Mouse (Mus musculus): Measurements from ENCODE around the gene Cuedc2. TPM values are rescaled to one million over a fixed set of nuclear protein-coding genes. Genes with fewer than 3 reads are reported as not detected.

Cuedc2 gene
- polyA plus RNA-seq, 1 experiment from 2014 or later, result 167 TPM

DNA sequence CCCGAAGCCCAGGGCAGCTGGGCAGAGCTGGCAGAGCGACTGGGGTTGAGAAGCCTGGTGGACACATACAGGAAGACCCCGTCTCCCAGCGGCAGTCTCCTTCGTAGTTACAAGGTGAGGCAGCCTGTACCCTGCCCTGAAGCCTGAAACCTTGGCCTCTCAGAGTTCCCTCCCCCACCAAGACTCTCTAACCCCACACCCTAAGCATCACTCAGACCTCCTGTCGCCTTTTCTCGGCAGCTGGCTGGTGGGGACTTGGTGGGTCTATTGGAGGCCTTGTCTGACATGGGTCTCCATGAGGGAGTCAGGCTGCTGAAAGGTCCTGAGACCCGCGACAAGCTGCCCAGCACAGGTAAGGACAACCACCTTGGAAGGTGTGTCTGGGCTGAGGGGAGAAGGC lies 27.2 kb downstream of the Cuedc2 start:
- Histone ChIP-seq H3K4me1 (peaks cover 29% of the 10 kb centered on the region), H3K36me3 (peaks cover 49% of the 10 kb centered on the region), H3K27ac (replicated peaks) (no peak overlapping the region), H3K4me3 (replicated peaks) (no peak overlapping the region), H3K9me3 (replicated peaks) (no peaks in the 10 kb centered on the region), H3K4me2 (replicated peaks) (no peak overlapping the region), H3K27me3 (peaks cover 61% of the 10 kb centered on the region), H3K9ac (no peak overlapping the region)
- 88% methylated on average over 9 of the region's 9 CpGs for WGBS
- ATAC-seq (ENCODE audit: insufficient number of reproducible peaks, low FRiP score, low TSS enrichment, low read depth), result no peak

DNA sequence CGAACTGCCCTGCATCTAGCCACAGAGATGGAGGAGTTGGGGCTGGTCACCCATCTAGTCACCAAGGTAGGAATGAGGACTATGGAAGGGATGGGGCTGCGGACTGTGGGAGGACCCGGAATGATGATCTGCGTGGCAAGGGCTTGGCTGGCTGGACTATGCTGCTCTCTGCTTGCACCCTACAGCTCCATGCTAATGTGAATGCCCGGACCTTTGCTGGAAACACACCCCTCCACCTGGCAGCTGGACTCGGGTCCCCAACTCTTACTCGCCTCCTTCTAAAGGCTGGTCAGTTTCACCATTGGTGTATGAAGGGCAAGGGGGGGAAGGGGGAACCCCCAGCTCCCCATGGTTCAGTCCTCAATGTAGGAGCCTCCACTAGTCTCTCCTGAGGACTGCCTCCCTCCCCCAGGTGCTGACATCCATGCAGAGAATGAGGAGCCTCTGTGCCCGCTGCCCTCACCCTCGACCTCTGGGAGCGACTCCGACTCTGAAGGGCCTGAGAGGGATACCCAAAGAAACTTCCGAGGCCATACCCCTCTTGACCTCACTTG lies 28.1 kb downstream of the Cuedc2 start:
- peaks cover 51% of the 10 kb centered on the region for H3K27me3 ChIP-seq
- 90% methylated on average over 12 of the region's 12 CpGs for WGBS

GRCm38 (mm10) chr19:46309651-46310305 lies 28.7 kb downstream of the Cuedc2 start:
- Histone ChIP-seq H3K4me2 (replicated peaks) (no peak overlapping the region), H3K9ac (no peak overlapping the region), H3K9me3 (replicated peaks) (no peaks in the 10 kb centered on the region), H3K4me1 (peaks cover 28% of the 10 kb centered on the region), H3K4me3 (replicated peaks) (no peak overlapping the region), H3K27ac (replicated peaks) (no peak overlapping the region), H3K36me3 (peaks cover 49% of the 10 kb centered on the region), H3K27me3 (peaks cover 45% of the 10 kb centered on the region)
- 81% methylated on average over 21 of the region's 21 CpGs for WGBS
- ATAC-seq (ENCODE audit: insufficient number of reproducible peaks, low FRiP score, low TSS enrichment, low read depth), result no peak

More for the DNA sequence above, 28.1 kb downstream of the Cuedc2 start:
- no peak overlapping the region for H3K4me2 ChIP-seq (replicated peaks)
- no peak overlapping the region for H3K27ac ChIP-seq (replicated peaks)
- peaks cover 49% of the 10 kb centered on the region for H3K36me3 ChIP-seq
- no peak for ATAC-seq (ENCODE audit: insufficient number of reproducible peaks, low FRiP score, low TSS enrichment, low read depth)
- H3K9me3 ChIP-seq (replicated peaks), result no peaks in the 10 kb centered on the region
- H3K9ac ChIP-seq, result no peak overlapping the region
- no peak overlapping the region for H3K4me3 ChIP-seq (replicated peaks)
- peaks cover 28% of the 10 kb centered on the region for H3K4me1 ChIP-seq

DNA sequence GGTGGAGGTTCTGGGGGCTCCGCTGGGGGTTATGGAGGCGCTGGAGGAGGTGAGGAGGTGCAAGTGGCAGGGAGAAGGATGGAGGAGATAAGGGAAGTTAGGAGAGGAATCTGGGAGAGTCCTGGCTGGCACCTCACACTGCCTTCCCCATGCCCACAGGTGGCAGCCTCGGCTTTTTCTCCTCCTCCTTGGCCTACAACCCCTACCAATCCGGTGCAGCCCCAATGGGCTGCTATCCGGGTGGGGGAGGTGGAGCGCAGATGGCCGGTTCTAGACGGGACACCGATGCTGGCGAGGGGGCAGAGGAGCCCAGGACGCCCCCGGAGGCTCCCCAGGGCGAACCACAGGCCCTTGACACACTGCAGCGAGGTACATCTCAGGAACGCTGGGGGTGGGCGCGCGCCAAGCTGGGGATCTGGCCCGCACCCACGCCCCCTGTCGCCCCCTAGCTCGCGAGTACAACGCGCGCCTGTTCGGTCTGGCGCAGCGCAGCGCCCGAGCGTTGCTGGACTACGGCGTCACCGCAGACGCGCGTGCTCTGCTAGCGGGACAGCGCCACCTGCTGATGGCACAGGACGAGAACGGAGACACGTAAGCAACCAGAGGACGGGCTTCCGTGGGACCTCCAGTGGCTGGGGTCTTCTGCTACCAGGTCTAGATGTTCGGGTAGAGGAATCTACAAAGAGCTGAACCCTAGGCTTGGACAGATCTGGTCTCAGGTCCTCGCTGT lies 29.6 kb downstream of the Cuedc2 start:
- H3K9ac ChIP-seq, result peak overlapping the region; percentile 21; the same call in 1 of the 2 replicates
- no peak for ATAC-seq (ENCODE audit: insufficient number of reproducible peaks, low FRiP score, low TSS enrichment, low read depth)
- peak overlapping the region; percentile 82 for H3K4me2 ChIP-seq (replicated peaks)
- H3K36me3 ChIP-seq, result peaks cover 49% of the 10 kb centered on the region
- no peak overlapping the region for H3K27ac ChIP-seq (replicated peaks)
- H3K4me1 ChIP-seq, result peaks cover 28% of the 10 kb centered on the region
- peaks cover 36% of the 10 kb centered on the region for H3K27me3 ChIP-seq
- H3K9me3 ChIP-seq (replicated peaks), result no peaks in the 10 kb centered on the region
- H3K4me3 ChIP-seq (replicated peaks), result peak overlapping the region; percentile 43
- WGBS, result under 1% methylated on average over 47 of the region's 47 CpGs

- peaks cover 30% of the 10 kb centered on the region for H3K27me3 ChIP-seq
- H3K4me3 ChIP-seq (replicated peaks), result peak overlapping the region; percentile 43; the same call in 1 of the 2 replicates
- no peaks in the 10 kb centered on the region for H3K9me3 ChIP-seq (replicated peaks)
- no peak overlapping the region for H3K9ac ChIP-seq
- peak overlapping the region; percentile 82 for H3K4me2 ChIP-seq (replicated peaks)
- peaks cover 34% of the 10 kb centered on the region for H3K4me1 ChIP-seq
- ATAC-seq (ENCODE audit: insufficient number of reproducible peaks, low FRiP score, low TSS enrichment, low read depth), result no peak
- H3K36me3 ChIP-seq, result peaks cover 49% of the 10 kb centered on the region
- 69% methylated on average over 16 of the region's 16 CpGs for WGBS
- H3K27ac ChIP-seq (replicated peaks), result no peak overlapping the region
Measured at GRCm38 (mm10) chr19:46308303-46308702, 30.2 kb downstream of the Cuedc2 start.

- Histone ChIP-seq H3K36me3 (peaks cover 49% of the 10 kb centered on the region), H3K27ac (replicated peaks) (no peak overlapping the region), H3K9me3 (replicated peaks) (no peaks in the 10 kb centered on the region), H3K4me2 (replicated peaks) (no peak overlapping the region), H3K4me3 (replicated peaks) (no peak overlapping the region), H3K9ac (no peak overlapping the region), H3K4me1 (peaks cover 34% of the 10 kb centered on the region), H3K27me3 (peaks cover 27% of the 10 kb centered on the region; the same call in 1 of the 2 replicates)
- 83% methylated on average over 16 of the region's 16 CpGs for WGBS
- ATAC-seq (ENCODE audit: insufficient number of reproducible peaks, low FRiP score, low TSS enrichment, low read depth), result no peak
Measured at GRCm38 (mm10) chr19:46307781-46308180, 30.7 kb downstream of the Cuedc2 start.

DNA sequence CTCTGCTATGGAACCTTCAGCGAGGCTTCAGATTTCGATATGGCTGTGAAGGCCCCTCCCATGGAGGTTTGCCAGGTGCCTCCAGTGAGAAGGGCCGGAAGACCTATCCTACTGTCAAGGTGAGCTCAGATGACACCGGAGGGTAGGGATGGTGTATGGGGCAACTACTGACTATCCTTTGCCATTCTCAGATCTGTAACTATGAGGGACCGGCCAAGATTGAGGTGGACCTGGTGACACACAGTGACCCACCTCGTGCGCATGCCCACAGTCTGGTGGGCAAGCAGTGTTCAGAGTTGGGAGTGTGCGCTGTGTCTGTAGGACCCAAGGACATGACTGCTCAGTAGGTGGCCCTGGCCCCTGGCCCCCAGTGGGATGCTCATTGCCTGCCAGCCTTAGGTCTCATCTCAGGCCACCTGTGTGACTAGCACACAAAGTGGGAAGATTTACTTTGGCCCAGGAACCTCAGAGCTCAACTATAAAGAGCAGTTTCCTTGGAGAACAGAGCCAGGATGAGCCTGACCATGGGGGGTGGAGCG lies 31.7 kb downstream of the Cuedc2 start:
- 91% methylated on average over 9 of the region's 9 CpGs for WGBS

DNA sequence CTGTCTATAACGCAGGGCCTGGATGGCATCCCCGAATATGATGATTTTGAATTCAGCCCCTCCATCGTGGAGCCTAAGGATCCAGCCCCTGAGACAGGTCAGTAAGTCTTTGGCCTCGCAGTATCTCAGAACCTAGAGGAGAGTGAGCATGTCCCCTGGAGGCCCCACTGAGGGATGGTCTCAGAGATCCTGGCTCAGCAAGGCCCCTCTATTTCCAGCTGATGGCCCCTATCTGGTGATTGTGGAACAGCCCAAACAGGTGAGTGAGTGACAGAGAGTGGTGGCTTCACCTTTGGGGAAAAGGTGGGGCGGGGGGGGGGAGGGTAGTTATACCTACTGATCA lies 32.3 kb downstream of the Cuedc2 start:
- Histone ChIP-seq H3K4me3 (replicated peaks) (peak overlapping the region; percentile 77), H3K27ac (replicated peaks) (peak overlapping the region; percentile 94; the same call in 1 of the 2 replicates), H3K36me3 (peaks cover 33% of the 10 kb centered on the region), H3K4me1 (peaks cover 34% of the 10 kb centered on the region), H3K9me3 (replicated peaks) (no peaks in the 10 kb centered on the region), H3K27me3 (peaks cover 19% of the 10 kb centered on the region; the same call in 1 of the 2 replicates), H3K4me2 (replicated peaks) (peak overlapping the region; percentile 95), H3K9ac (no peak overlapping the region)
- no peak for ATAC-seq (ENCODE audit: insufficient number of reproducible peaks, low FRiP score, low TSS enrichment, low read depth)
- 53% methylated on average over 5 of the region's 5 CpGs for WGBS

More for the DNA sequence above, 31.7 kb downstream of the Cuedc2 start:
- H3K27ac ChIP-seq (replicated peaks), result no peak overlapping the region
- peaks cover 39% of the 10 kb centered on the region for H3K36me3 ChIP-seq
- H3K4me1 ChIP-seq, result peaks cover 34% of the 10 kb centered on the region
- H3K4me2 ChIP-seq (replicated peaks), result no peak overlapping the region
- H3K27me3 ChIP-seq, result peaks cover 19% of the 10 kb centered on the region; the same call in 1 of the 2 replicates
- ATAC-seq (ENCODE audit: insufficient number of reproducible peaks, low FRiP score, low TSS enrichment, low read depth), result no peak
- H3K9ac ChIP-seq, result no peak overlapping the region
- H3K9me3 ChIP-seq (replicated peaks), result no peaks in the 10 kb centered on the region
- H3K4me3 ChIP-seq (replicated peaks), result no peak overlapping the region

DNA sequence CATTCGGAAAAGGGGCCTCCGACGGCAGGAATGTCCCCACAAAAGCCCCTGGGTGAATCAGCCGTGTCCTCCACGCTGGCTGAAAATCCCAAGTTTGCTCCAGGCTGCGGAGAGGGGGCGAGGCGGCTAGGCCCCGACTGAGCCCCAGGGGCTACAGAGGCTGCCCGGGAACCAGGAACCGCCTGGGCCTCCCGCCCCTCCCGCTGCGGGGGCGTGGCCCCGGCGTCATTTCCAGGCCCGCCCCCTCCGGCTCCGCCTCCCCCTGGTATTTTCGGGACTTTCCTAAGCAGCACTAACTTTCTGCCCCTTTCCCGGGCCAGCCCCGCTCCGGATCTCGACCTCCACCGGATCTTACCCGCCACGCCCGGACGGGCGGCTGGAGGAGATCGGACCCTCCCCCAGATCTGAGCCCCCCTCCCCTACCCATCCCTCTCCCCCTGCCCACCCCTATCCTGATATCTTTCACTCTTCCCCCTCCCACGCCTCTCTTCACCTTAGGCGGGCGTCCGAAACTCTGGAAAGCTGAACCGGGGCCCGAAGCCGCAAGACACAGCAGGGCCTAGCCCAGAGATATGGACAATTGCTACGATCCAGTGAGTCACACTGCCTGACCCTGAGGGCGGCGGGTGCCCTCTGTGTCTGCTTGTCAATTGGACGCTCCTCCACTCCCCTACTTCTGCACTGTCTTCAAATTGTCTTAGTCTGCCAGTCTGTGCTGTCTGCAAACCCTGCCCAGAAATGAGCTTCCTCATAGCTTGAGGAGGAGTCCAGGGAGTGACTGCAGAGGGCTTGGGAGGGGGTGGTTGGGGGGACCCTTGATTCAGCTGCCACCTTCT lies 32.9 kb downstream of the Cuedc2 start:
- Histone ChIP-seq H3K9me3 (replicated peaks) (no peaks in the 10 kb centered on the region), H3K27me3 (peaks cover 19% of the 10 kb centered on the region; the same call in 1 of the 2 replicates), H3K4me2 (replicated peaks) (peak overlapping the region; percentile 95), H3K36me3 (peaks cover 27% of the 10 kb centered on the region), H3K27ac (replicated peaks) (peak overlapping the region; percentile 94), H3K4me3 (replicated peaks) (peak overlapping the region; percentile 77), H3K4me1 (peaks cover 34% of the 10 kb centered on the region), H3K9ac (peak overlapping the region; percentile 53)
- peak; percentile 77 for ATAC-seq (ENCODE audit: insufficient number of reproducible peaks, low FRiP score, low TSS enrichment, low read depth)
- under 1% methylated on average over 43 of the region's 43 CpGs for WGBS

DNA sequence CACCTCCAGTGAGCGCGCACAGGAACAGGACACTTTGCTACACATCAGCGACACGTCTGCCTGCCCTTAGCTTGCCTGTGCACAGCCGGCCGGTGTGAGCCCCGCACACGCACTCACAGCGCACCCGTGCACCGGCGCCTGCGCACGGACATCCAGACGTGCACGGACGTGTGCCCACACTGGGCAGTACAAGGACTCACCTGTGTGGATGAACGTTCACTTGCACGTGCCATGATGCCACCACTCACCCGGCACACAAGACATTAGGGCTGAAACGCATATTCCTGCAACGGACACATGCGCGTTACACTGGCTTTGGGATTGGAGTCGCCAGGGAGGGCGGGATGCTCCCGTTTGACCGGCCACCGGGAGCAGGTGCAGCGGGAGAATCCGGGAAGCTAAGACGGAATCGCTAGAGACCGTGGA lies 33.6 kb downstream of the Cuedc2 start:
- peak overlapping the region; percentile 53 for H3K9ac ChIP-seq
- no peaks in the 10 kb centered on the region for H3K9me3 ChIP-seq (replicated peaks)
- H3K27ac ChIP-seq (replicated peaks), result peak overlapping the region; percentile 94
- peak overlapping the region; percentile 77 for H3K4me3 ChIP-seq (replicated peaks)
- under 1% methylated on average over 34 of the region's 34 CpGs for WGBS
- H3K4me2 ChIP-seq (replicated peaks), result peak overlapping the region; percentile 95
- peaks cover 20% of the 10 kb centered on the region for H3K36me3 ChIP-seq
- H3K27me3 ChIP-seq, result peaks cover 19% of the 10 kb centered on the region; the same call in 1 of the 2 replicates
- peaks cover 34% of the 10 kb centered on the region for H3K4me1 ChIP-seq
- peak; percentile 12 for ATAC-seq (ENCODE audit: insufficient number of reproducible peaks, low FRiP score, low TSS enrichment, low read depth)

Data from embryonic facial prominence, embryonic 15.5 days (tissue).